Mouse (Mus musculus): Measurements from ENCODE around the gene Cacnb3. TPM values are rescaled to one million over a fixed set of nuclear protein-coding genes. Genes with fewer than 3 reads are reported as not detected.
A peak's percentile ranks its signal among the peaks of the same experiment; 100 is the strongest.

The Cacnb3 gene
- polyA plus RNA-seq, 1 experiment from 2014 or later, result 32.3 TPM

DNA sequence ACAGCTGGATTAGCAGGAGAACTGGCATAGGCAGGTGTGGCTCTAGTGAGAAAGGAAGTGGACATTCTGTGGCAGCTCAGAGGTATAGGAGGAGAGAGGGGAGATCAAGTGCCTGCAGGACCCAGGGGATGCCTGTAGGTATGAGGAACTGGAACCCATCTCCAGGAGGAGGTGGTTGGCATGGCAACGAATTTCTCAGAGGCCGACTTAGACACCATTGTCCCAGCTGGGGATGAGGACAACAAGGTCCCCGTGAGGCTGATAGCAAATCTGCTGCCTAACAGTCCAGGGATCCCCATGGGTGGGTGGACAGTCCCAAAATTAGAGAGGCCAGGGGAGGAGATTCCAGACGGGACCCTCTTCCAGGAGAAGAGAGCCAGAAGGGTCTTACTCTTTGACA lies 2.3 kb downstream of the Cacnb3 start:
- H3K27me3 ChIP-seq (ENCODE audit: control insufficient read depth, insufficient read depth, low read length), result peaks cover 22% of the 10 kb centered on the region
- H3K36me3 ChIP-seq (replicated peaks; ENCODE audit: control insufficient read depth, insufficient read depth, low read depth, low read length), result no peaks in the 10 kb centered on the region
- DNase-seq (ENCODE audit: low spot score) (peak; percentile 47), ATAC-seq (replicated peaks; ENCODE audit: insufficient number of reproducible peaks, low FRiP score, low TSS enrichment, low read depth) (no peak)
- WGBS, result 1% methylated on average over 4 of the region's 4 CpGs
- H3K4me3 ChIP-seq (ENCODE audit: low read depth, low read length), result peak overlapping the region; percentile 75
- peak overlapping the region; percentile 99 for H3K4me2 ChIP-seq (ENCODE audit: low read depth, low read length)
- peaks cover 12% of the 10 kb centered on the region for H3K4me1 ChIP-seq (ENCODE audit: control insufficient read depth, insufficient read depth, low read length)
- H3K27ac ChIP-seq (replicated peaks; ENCODE audit: low read depth, low read length), result no peak overlapping the region
- no peaks in the 10 kb centered on the region for H3K9me3 ChIP-seq (replicated peaks; ENCODE audit: control insufficient read depth, low read length)
- no peak overlapping the region; the same call in none of the 2 replicates for H3K9ac ChIP-seq (replicated peaks; ENCODE audit: low read length)

DNA sequence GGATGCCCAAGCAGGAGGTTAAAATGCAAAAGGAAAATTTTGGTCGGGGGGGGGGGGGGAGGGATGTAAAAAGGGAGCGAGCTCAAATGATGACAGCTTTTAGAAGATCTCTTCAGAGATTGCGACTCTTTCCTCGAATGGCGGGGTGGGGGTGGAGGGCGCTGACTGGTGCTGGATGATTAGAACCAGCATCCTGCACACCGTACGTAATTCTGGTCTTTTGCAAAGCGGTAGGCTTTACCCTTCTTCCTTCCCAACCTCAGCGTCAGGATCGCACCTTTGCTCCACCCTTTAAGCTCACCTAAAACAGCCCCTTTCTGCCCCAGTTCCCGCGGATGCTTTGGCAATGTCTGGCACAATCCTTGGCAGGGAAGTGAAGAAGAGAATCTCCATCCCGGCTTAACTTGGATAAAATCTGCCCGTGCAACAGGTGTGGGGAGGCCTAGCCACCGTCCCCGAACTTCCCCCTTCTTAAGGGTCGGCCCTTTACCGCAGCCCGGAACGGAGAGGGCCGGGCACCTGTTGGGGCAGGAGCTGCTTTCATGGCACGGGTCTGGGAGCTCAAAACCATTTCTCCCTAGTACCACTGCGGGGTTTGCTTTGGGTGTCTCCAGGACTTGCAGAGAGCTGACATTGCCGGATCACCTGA lies 3.3 kb downstream of the Cacnb3 start:
- H3K4me1 ChIP-seq (ENCODE audit: control insufficient read depth, insufficient read depth, low read length), result peaks cover 10% of the 10 kb centered on the region
- DNase-seq (ENCODE audit: low spot score) (no peak), ATAC-seq (replicated peaks; ENCODE audit: insufficient number of reproducible peaks, low FRiP score, low TSS enrichment, low read depth) (no peak)
- peak overlapping the region; percentile 75 for H3K4me3 ChIP-seq (ENCODE audit: low read depth, low read length)
- peak overlapping the region; percentile 99 for H3K4me2 ChIP-seq (ENCODE audit: low read depth, low read length)
- no peaks in the 10 kb centered on the region for H3K9me3 ChIP-seq (replicated peaks; ENCODE audit: control insufficient read depth, low read length)
- H3K27me3 ChIP-seq (ENCODE audit: control insufficient read depth, insufficient read depth, low read length), result peaks cover 19% of the 10 kb centered on the region
- peak overlapping the region; percentile 83 for H3K9ac ChIP-seq (replicated peaks; ENCODE audit: low read length)
- H3K36me3 ChIP-seq (replicated peaks; ENCODE audit: control insufficient read depth, insufficient read depth, low read depth, low read length), result no peaks in the 10 kb centered on the region
- WGBS, result 1% methylated on average over 25 of the region's 25 CpGs
- peak overlapping the region; percentile 86 for H3K27ac ChIP-seq (replicated peaks; ENCODE audit: low read depth, low read length)

GRCm38 (mm10) chr15:98634541-98635081 lies 4.0 kb downstream of the Cacnb3 start:
- Histone ChIP-seq H3K4me2 (ENCODE audit: low read depth, low read length) (peak overlapping the region; percentile 99), H3K27me3 (ENCODE audit: control insufficient read depth, insufficient read depth, low read length) (peaks cover 17% of the 10 kb centered on the region), H3K4me3 (ENCODE audit: low read depth, low read length) (peak overlapping the region; percentile 75), H3K36me3 (replicated peaks; ENCODE audit: control insufficient read depth, insufficient read depth, low read depth, low read length) (no peaks in the 10 kb centered on the region), H3K4me1 (ENCODE audit: control insufficient read depth, insufficient read depth, low read length) (peaks cover 10% of the 10 kb centered on the region), H3K9ac (replicated peaks; ENCODE audit: low read length) (peak overlapping the region; percentile 83), H3K27ac (replicated peaks; ENCODE audit: low read depth, low read length) (peak overlapping the region; percentile 86), H3K9me3 (replicated peaks; ENCODE audit: control insufficient read depth, low read length) (no peaks in the 10 kb centered on the region)
- DNase-seq (ENCODE audit: low spot score), result peak; percentile 87
- under 1% methylated on average over 64 of the region's 65 CpGs for WGBS
- peak; percentile 53 for ATAC-seq (replicated peaks; ENCODE audit: insufficient number of reproducible peaks, low FRiP score, low TSS enrichment, low read depth)

DNA sequence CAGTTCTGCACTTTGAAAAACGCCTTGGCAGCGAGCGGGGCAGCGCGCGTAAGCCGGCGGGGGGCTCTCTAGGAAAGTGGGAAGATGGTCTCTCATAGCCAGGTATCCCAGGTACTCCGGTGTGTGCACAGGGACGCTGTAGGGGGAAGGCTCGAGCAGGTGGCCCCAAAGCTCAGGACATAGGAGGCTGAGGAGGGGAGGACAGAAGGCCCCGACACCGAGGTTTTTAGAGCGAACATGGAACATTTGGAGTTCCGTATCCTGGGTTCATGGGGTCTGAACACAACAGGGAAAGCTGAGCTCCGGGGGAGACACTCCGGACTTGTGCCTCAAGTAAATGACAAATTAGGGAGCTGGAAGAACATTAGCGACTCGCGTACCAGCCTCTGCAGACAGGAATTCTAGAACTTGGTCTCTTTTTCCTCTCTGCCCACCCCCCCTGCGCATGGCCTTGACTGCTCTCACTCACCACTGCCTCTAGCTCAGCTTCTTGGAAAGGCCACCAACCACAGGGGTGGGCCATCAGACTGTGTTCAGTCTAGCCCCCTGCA lies 4.7 kb downstream of the Cacnb3 start:
- under 1% methylated on average over 21 of the region's 21 CpGs for WGBS
- Histone ChIP-seq H3K9me3 (replicated peaks; ENCODE audit: control insufficient read depth, low read length) (no peaks in the 10 kb centered on the region), H3K9ac (replicated peaks; ENCODE audit: low read length) (peak overlapping the region; percentile 83), H3K4me3 (ENCODE audit: low read depth, low read length) (peak overlapping the region; percentile 75), H3K36me3 (replicated peaks; ENCODE audit: control insufficient read depth, insufficient read depth, low read depth, low read length) (peaks cover 1% of the 10 kb centered on the region; the same call in 1 of the 2 replicates), H3K27ac (replicated peaks; ENCODE audit: low read depth, low read length) (peak overlapping the region; percentile 86), H3K4me2 (ENCODE audit: low read depth, low read length) (peak overlapping the region; percentile 99), H3K4me1 (ENCODE audit: control insufficient read depth, insufficient read depth, low read length) (peaks cover 10% of the 10 kb centered on the region), H3K27me3 (ENCODE audit: control insufficient read depth, insufficient read depth, low read length) (peaks cover 17% of the 10 kb centered on the region)
- no peak for ATAC-seq (replicated peaks; ENCODE audit: insufficient number of reproducible peaks, low FRiP score, low TSS enrichment, low read depth)
- DNase-seq (ENCODE audit: low spot score), result peak; percentile 46

GRCm38 (mm10) chr15:98636517-98636916 lies 5.9 kb downstream of the Cacnb3 start:
- no peak for ATAC-seq (replicated peaks; ENCODE audit: insufficient number of reproducible peaks, low FRiP score, low TSS enrichment, low read depth)
- peaks cover 10% of the 10 kb centered on the region for H3K27me3 ChIP-seq (ENCODE audit: control insufficient read depth, insufficient read depth, low read length)

GRCm38 (mm10) chr15:98637155-98637554 lies 6.5 kb downstream of the Cacnb3 start:
- peaks cover 10% of the 10 kb centered on the region for H3K27me3 ChIP-seq (ENCODE audit: control insufficient read depth, insufficient read depth, low read length)
- H3K4me2 ChIP-seq (ENCODE audit: low read depth, low read length), result no peak overlapping the region
- H3K9ac ChIP-seq (replicated peaks; ENCODE audit: low read length), result no peak overlapping the region
- H3K9me3 ChIP-seq (replicated peaks; ENCODE audit: control insufficient read depth, low read length), result no peaks in the 10 kb centered on the region
- H3K4me3 ChIP-seq (ENCODE audit: low read depth, low read length), result no peak overlapping the region
- DNase-seq (ENCODE audit: low spot score) (no peak), ATAC-seq (replicated peaks; ENCODE audit: insufficient number of reproducible peaks, low FRiP score, low TSS enrichment, low read depth) (no peak)
- H3K36me3 ChIP-seq (replicated peaks; ENCODE audit: control insufficient read depth, insufficient read depth, low read depth, low read length), result peaks cover 6% of the 10 kb centered on the region; the same call in 1 of the 2 replicates
- no peak overlapping the region for H3K27ac ChIP-seq (replicated peaks; ENCODE audit: low read depth, low read length)
- WGBS, result 30% methylated on average over 3 of the region's 3 CpGs
- H3K4me1 ChIP-seq (ENCODE audit: control insufficient read depth, insufficient read depth, low read length), result peaks cover 10% of the 10 kb centered on the region

More at GRCm38 (mm10) chr15:98636517-98636916, 5.9 kb downstream of the Cacnb3 start:
- Histone ChIP-seq H3K4me1 (ENCODE audit: control insufficient read depth, insufficient read depth, low read length) (peaks cover 10% of the 10 kb centered on the region), H3K4me2 (ENCODE audit: low read depth, low read length) (peak overlapping the region; percentile 99), H3K36me3 (replicated peaks; ENCODE audit: control insufficient read depth, insufficient read depth, low read depth, low read length) (peaks cover 3% of the 10 kb centered on the region; the same call in 1 of the 2 replicates), H3K9ac (replicated peaks; ENCODE audit: low read length) (no peak overlapping the region; the same call in 1 of the 2 replicates), H3K9me3 (replicated peaks; ENCODE audit: control insufficient read depth, low read length) (no peaks in the 10 kb centered on the region), H3K4me3 (ENCODE audit: low read depth, low read length) (no peak overlapping the region), H3K27ac (replicated peaks; ENCODE audit: low read depth, low read length) (no peak overlapping the region)
- DNase-seq (ENCODE audit: low spot score), result no peak
- WGBS, result 45% methylated on average over 5 of the region's 5 CpGs

- peaks cover 6% of the 10 kb centered on the region for H3K4me1 ChIP-seq (ENCODE audit: control insufficient read depth, insufficient read depth, low read length)
- H3K9ac ChIP-seq (replicated peaks; ENCODE audit: low read length), result no peak overlapping the region
- no peaks in the 10 kb centered on the region for H3K9me3 ChIP-seq (replicated peaks; ENCODE audit: control insufficient read depth, low read length)
- no peak overlapping the region for H3K4me3 ChIP-seq (ENCODE audit: low read depth, low read length)
- 29% methylated on average over 8 of the region's 8 CpGs for WGBS
- no peak overlapping the region for H3K27ac ChIP-seq (replicated peaks; ENCODE audit: low read depth, low read length)
- peaks cover 5% of the 10 kb centered on the region; the same call in 1 of the 2 replicates for H3K27me3 ChIP-seq (ENCODE audit: control insufficient read depth, insufficient read depth, low read length)
- H3K4me2 ChIP-seq (ENCODE audit: low read depth, low read length), result no peak overlapping the region
- H3K36me3 ChIP-seq (replicated peaks; ENCODE audit: control insufficient read depth, insufficient read depth, low read depth, low read length), result peaks cover 16% of the 10 kb centered on the region
- ATAC-seq (replicated peaks; ENCODE audit: insufficient number of reproducible peaks, low FRiP score, low TSS enrichment, low read depth), result no peak
- peak; percentile 32 for DNase-seq (ENCODE audit: low spot score)
These were observed 9.5 kb downstream of the Cacnb3 start for GRCm38 (mm10) chr15:98640157-98640556.

DNA sequence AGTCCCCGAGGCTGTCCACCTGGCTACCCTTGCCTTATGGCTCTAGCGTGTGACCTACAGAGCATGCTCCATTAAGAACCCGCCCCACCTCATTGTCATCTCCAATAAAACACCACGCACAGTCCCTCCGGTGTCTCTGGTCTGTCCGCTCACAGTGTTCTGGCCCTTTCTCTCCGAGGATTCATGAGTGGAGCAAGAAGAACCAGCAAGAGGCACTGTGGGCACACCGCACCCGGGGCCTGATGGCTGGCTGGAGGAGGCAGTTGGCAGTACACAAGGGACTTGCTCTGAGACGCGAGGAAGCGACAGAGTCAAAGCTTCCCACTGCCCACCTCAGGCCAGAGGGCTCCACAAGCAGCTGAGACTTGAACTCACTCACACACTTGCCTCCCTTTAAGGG lies 13.8 kb downstream of the Cacnb3 start:
- ATAC-seq (replicated peaks; ENCODE audit: insufficient number of reproducible peaks, low FRiP score, low TSS enrichment, low read depth), result no peak
- no peak overlapping the region for H3K9ac ChIP-seq (replicated peaks; ENCODE audit: low read length)
- peaks cover 30% of the 10 kb centered on the region for H3K36me3 ChIP-seq (replicated peaks; ENCODE audit: control insufficient read depth, insufficient read depth, low read depth, low read length)
- H3K4me3 ChIP-seq (ENCODE audit: low read depth, low read length), result no peak overlapping the region
- H3K4me2 ChIP-seq (ENCODE audit: low read depth, low read length), result no peak overlapping the region
- no peaks in the 10 kb centered on the region for H3K4me1 ChIP-seq (ENCODE audit: control insufficient read depth, insufficient read depth, low read length)
- H3K27ac ChIP-seq (replicated peaks; ENCODE audit: low read depth, low read length), result no peak overlapping the region
- WGBS, result 95% methylated on average over 12 of the region's 12 CpGs
- DNase-seq (ENCODE audit: low spot score), result no peak
- no peaks in the 10 kb centered on the region for H3K9me3 ChIP-seq (replicated peaks; ENCODE audit: control insufficient read depth, low read length)
- H3K27me3 ChIP-seq (ENCODE audit: control insufficient read depth, insufficient read depth, low read length), result no peaks in the 10 kb centered on the region
